Mouse (Mus musculus): ENCODE measurements at regions not wholly inside any gene's neighbourhood (a gene's known extent, or its start where the extent isn't known, plus 50 kb on each side); places are given as distances from the start of the nearest gene placed in this dataset.

DNA sequence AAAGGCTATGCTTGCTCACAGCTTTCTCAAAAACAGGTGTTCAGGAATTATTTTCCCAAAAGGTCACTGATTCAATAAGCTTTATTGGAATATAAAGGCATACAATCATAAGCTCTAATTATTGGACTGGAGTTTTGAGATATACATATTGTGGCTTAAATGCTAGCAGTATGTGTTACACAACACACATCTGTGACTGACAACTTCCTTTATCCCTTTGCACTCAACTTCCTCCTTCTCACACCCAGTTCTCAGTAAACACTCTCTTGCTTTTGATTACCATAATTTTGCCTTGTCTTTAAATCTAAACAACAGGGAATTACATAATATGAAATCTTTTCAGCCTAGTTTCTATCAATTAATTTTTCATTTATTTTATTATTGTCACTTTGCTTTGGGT lies 222.5 kb downstream of the Snx13 start:
- no peak for DNase-seq (ENCODE audit: low read depth, low spot score)
- Histone ChIP-seq H3K36me3 (ENCODE audit: control insufficient read depth in 1 of 2, insufficient read depth in 2 of 2, low read length in 2 of 2) (no peaks in the 10 kb centered on the region), H3K4me1 (ENCODE audit: control insufficient read depth in 1 of 2, insufficient read depth in 2 of 2, low read length in 2 of 2) (no peaks in the 10 kb centered on the region), H3K27me3 (ENCODE audit: control insufficient read depth in 1 of 2, insufficient read depth in 2 of 2, low read length in 2 of 2) (no peaks in the 10 kb centered on the region), H3K9me3 (replicated peaks; ENCODE audit: insufficient read depth, low read length) (no peaks in the 10 kb centered on the region), H3K9ac (ENCODE audit: control insufficient read depth, low read depth, low read length, poor library complexity, severe bottlenecking) (no peak overlapping the region), H3K4me3 (ENCODE audit: control insufficient read depth in 1 of 2, insufficient read depth in 1 of 2, low read depth in 2 of 2, low read length in 2 of 2) (no peak overlapping the region), H3K27ac (ENCODE audit: control insufficient read depth, low read depth, low read length) (no peak overlapping the region), H3K79me2 (ENCODE audit: control insufficient read depth, insufficient read depth, low read length, poor library complexity) (no peaks in the 10 kb centered on the region)
- TF ChIP-seq SIN3A (IDR thresholded peaks at IDR 0.05; ENCODE audit: low read length) (no peak), MYC (IDR thresholded peaks at IDR 0.05; ENCODE audit: low read depth, low read length) (no peak), HCFC1 (IDR thresholded peaks at IDR 0.05; ENCODE audit: low read depth, low read length) (no peak), ZNF384 (IDR thresholded peaks at IDR 0.05; ENCODE audit: low read depth, low read length) (no peak), TAL1 (IDR thresholded peaks at IDR 0.05; ENCODE audit: low read length) (no peak), POLR2AphosphoS2 (IDR thresholded peaks at IDR 0.05; ENCODE audit: low read length) (no peak), JUND (IDR thresholded peaks at IDR 0.05; ENCODE audit: low read depth, low read length) (no peak), MYB (IDR thresholded peaks at IDR 0.05; ENCODE audit: low read depth, low read length) (no peak), USF1 (IDR thresholded peaks at IDR 0.05; ENCODE audit: low read depth, low read length) (no peak), GABPA (IDR thresholded peaks at IDR 0.05; ENCODE audit: low read depth, low read length) (no peak)

DNA sequence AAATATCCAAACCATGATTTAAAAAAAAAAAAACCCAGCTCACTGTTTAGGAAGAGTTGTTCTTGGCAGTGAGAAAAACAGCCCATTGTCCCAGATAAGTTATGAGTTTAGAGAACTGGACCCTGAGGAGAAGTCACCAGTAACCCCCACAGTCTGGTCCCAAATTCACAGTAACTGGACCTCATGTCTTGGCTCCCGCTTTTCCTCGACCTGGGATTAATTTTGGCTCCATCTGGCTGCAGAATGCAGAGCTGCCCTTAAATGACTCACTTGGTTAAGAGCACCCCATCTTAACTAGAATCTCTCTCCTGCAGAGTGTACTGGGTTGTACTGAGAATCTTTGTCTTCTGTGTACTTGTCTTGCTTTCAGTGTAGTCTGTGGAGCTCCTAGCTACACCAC lies 221.0 kb downstream of the Snx13 start:
- H3K36me3 ChIP-seq (ENCODE audit: control insufficient read depth in 1 of 2, insufficient read depth in 2 of 2, low read length in 2 of 2) = no peaks in the 10 kb centered on the region
- H3K4me3 ChIP-seq (ENCODE audit: control insufficient read depth in 1 of 2, insufficient read depth in 1 of 2, low read depth in 2 of 2, low read length in 2 of 2) = no peak overlapping the region
- H3K4me1 ChIP-seq (ENCODE audit: control insufficient read depth in 1 of 2, insufficient read depth in 2 of 2, low read length in 2 of 2) = no peaks in the 10 kb centered on the region
- H3K27ac ChIP-seq (ENCODE audit: control insufficient read depth, low read depth, low read length) = no peak overlapping the region
- no peak for DNase-seq (ENCODE audit: low read depth, low spot score)
- no peaks in the 10 kb centered on the region for H3K9me3 ChIP-seq (replicated peaks; ENCODE audit: insufficient read depth, low read length)
- no peaks in the 10 kb centered on the region for H3K79me2 ChIP-seq (ENCODE audit: control insufficient read depth, insufficient read depth, low read length, poor library complexity)
- TF ChIP-seq MAX (IDR thresholded peaks at IDR 0.05; ENCODE audit: low read length) (no peak), TBP (IDR thresholded peaks at IDR 0.05; ENCODE audit: low read depth, low read length) (no peak), GABPA (IDR thresholded peaks at IDR 0.05; ENCODE audit: low read depth, low read length) (no peak), RCOR1 (IDR thresholded peaks at IDR 0.05; ENCODE audit: low read depth, low read length) (no peak), ZMIZ1 (IDR thresholded peaks at IDR 0.05; ENCODE audit: low read depth, low read length) (no peak), HCFC1 (IDR thresholded peaks at IDR 0.05; ENCODE audit: low read depth, low read length) (no peak), SIN3A (IDR thresholded peaks at IDR 0.05; ENCODE audit: low read length) (no peak), USF1 (IDR thresholded peaks at IDR 0.05; ENCODE audit: low read depth, low read length) (no peak), POLR2AphosphoS2 (IDR thresholded peaks at IDR 0.05; ENCODE audit: low read length) (no peak), MYB (IDR thresholded peaks at IDR 0.05; ENCODE audit: low read depth, low read length) (no peak), ZKSCAN1 (IDR thresholded peaks at IDR 0.05; ENCODE audit: low read depth, low read length) (no peak), SMC3 (IDR thresholded peaks at IDR 0.05; ENCODE audit: low read depth, low read length) (no peak), ZC3H11A (IDR thresholded peaks at IDR 0.05; ENCODE audit: low read depth, low read length) (no peak), MXI1 (IDR thresholded peaks at IDR 0.05; ENCODE audit: low read depth, low read length) (no peak), TCF12 (IDR thresholded peaks at IDR 0.05; ENCODE audit: low read depth, low read length) (no peak), ELF1 (IDR thresholded peaks at IDR 0.05; ENCODE audit: low read depth, low read length) (no peak), CTCF (IDR thresholded peaks at IDR 0.05 in 2 of 3, conservative IDR thresholded peaks at IDR 0.05 in 1 of 3; ENCODE audit: control insufficient read depth in 1 of 3, insufficient read depth in 1 of 3, low read depth in 2 of 3, low read length in 3 of 3, poor library complexity in 1 of 3, severe bottlenecking in 1 of 3) (no peak), MYC (IDR thresholded peaks at IDR 0.05; ENCODE audit: low read depth, low read length) (no peak), NELFE (IDR thresholded peaks at IDR 0.05; ENCODE audit: low read depth, low read length) (no peak)
- H3K9ac ChIP-seq (ENCODE audit: control insufficient read depth, low read depth, low read length, poor library complexity, severe bottlenecking) = no peak overlapping the region
- no peaks in the 10 kb centered on the region for H3K27me3 ChIP-seq (ENCODE audit: control insufficient read depth in 1 of 2, insufficient read depth in 2 of 2, low read length in 2 of 2)
